Mouse (Mus musculus) MEL (cell line): ENCODE results near the gene Gtpbp1. TPM values are rescaled to one million over a fixed set of nuclear protein-coding genes. Genes with fewer than 3 reads are reported as not detected.

Experiments
- DNase-seq: peaks from one replicate; pipeline ENCODE4 v3.0.0; 2011; ENCODE audit warnings: low read depth, low spot score
- H3K27ac ChIP-seq: 2 replicates; pipeline ENCODE4 v1.5.1; 2012; ENCODE audit warnings: low read depth, mild to moderate bottlenecking, control low read depth, low read length, moderate library complexity; ENCODE audit not compliant: control insufficient read depth
- H3K27me3 ChIP-seq, 2 experiments: fragments of 150-350 bp in 1 of 2; sonication (generic) in 1 of 2; 2 replicates each; pipeline ENCODE4 v1.6.1; 2012; ENCODE audit warnings: low read length in 2 of 2, mild to moderate bottlenecking in 2 of 2, improper control_type of control experiment in 1 of 2, moderate library complexity in 1 of 2; ENCODE audit not compliant: insufficient read depth in 2 of 2, control insufficient read depth in 1 of 2
- H3K36me3 ChIP-seq, 2 experiments: 2 replicates each; pipeline ENCODE4 v1.6.1; 2012 to 2014; ENCODE audit warnings: low read length in 2 of 2, improper control_type of control experiment in 1 of 2, inconsistent platforms in 1 of 2, mild to moderate bottlenecking in 1 of 2; ENCODE audit not compliant: insufficient read depth in 2 of 2, control insufficient read depth in 1 of 2
- H3K4me1 ChIP-seq, 2 experiments: fragments of 150-350 bp in 1 of 2; sonication (generic) in 1 of 2; 2 replicates each; pipeline ENCODE4 v1.6.1; 2012; ENCODE audit warnings: low read length in 2 of 2, improper control_type of control experiment in 1 of 2, mild to moderate bottlenecking in 1 of 2; ENCODE audit not compliant: insufficient read depth in 2 of 2, control insufficient read depth in 1 of 2
- H3K4me3 ChIP-seq, 2 experiments: fragments of 150-350 bp in 1 of 2; sonication (generic) in 1 of 2; 2 replicates each; pipeline ENCODE4 v1.5.1; 2012; ENCODE audit warnings: low read depth in 2 of 2, low read length in 2 of 2, mild to moderate bottlenecking in 2 of 2, moderate library complexity in 2 of 2, control low read depth in 1 of 2, improper control_type of control experiment in 1 of 2; ENCODE audit not compliant: control insufficient read depth in 1 of 2, insufficient read depth in 1 of 2
- H3K79me2 ChIP-seq: 2 replicates; pipeline ENCODE4 v1.6.1; 2012; ENCODE audit warnings: mild to moderate bottlenecking, low read length, moderate library complexity; ENCODE audit not compliant: control insufficient read depth, poor library complexity, insufficient read depth
- H3K9ac ChIP-seq: 2 replicates; pipeline ENCODE4 v1.6.1; 2012; ENCODE audit warnings: low read depth, mild to moderate bottlenecking, control low read depth, low read length, moderate library complexity; ENCODE audit not compliant: control insufficient read depth, poor library complexity, severe bottlenecking
- H3K9me3 ChIP-seq: fragments of 150-350 bp; sonication (generic); replicated peaks from 2 replicates; pipeline ENCODE4 v1.6.1; 2012; ENCODE audit warnings: mild to moderate bottlenecking, low read length, improper control_type of control experiment, moderate library complexity; ENCODE audit not compliant: insufficient read depth
- CHD1 ChIP-seq: IDR thresholded peaks from 2 replicates; pipeline ENCODE4 v1.6.1; 2012; ENCODE audit warnings: low read depth, mild to moderate bottlenecking, inconsistent platforms, low read length, improper control_type of control experiment
- CHD2 ChIP-seq: IDR thresholded peaks from 2 replicates; pipeline ENCODE4 v1.6.1; 2011; ENCODE audit warnings: low read length, improper control_type of control experiment
- CTCF ChIP-seq, 3 experiments: IDR thresholded peaks in 2 of 3; conservative IDR thresholded peaks in 1 of 3; 2 replicates each; pipeline ENCODE4 v1.5.1; 2011 to 2012; ENCODE audit warnings: low read length in 3 of 3, low read depth in 2 of 3, mild to moderate bottlenecking in 2 of 3, improper control_type of control experiment in 1 of 3, inconsistent platforms in 1 of 3, mixed read lengths in 1 of 3, moderate library complexity in 1 of 3; ENCODE audit not compliant: control insufficient read depth in 1 of 3, insufficient read depth in 1 of 3, poor library complexity in 1 of 3, severe bottlenecking in 1 of 3
- ELF1 ChIP-seq: IDR thresholded peaks from 2 replicates; pipeline ENCODE4 v1.6.1; 2014; ENCODE audit warnings: low read depth, mild to moderate bottlenecking, inconsistent platforms, low read length, improper control_type of control experiment, moderate library complexity
- EP300 ChIP-seq, 2 experiments: IDR thresholded peaks; 2 replicates each; pipeline ENCODE4 v1.6.1; 2011; ENCODE audit warnings: improper control_type of control experiment in 2 of 2, low read length in 2 of 2, low read depth in 1 of 2, mild to moderate bottlenecking in 1 of 2
- GABPA ChIP-seq: IDR thresholded peaks from 2 replicates; pipeline ENCODE4 v1.6.1; 2012; ENCODE audit warnings: low read depth, mild to moderate bottlenecking, inconsistent platforms, low read length, improper control_type of control experiment, moderate library complexity
- HCFC1 ChIP-seq: IDR thresholded peaks from 2 replicates; pipeline ENCODE4 v1.6.1; 2012; ENCODE audit warnings: low read depth, mild to moderate bottlenecking, inconsistent platforms, low read length, improper control_type of control experiment, moderate library complexity
- MAX ChIP-seq: IDR thresholded peaks from 2 replicates; pipeline ENCODE4 v1.6.1; 2011; ENCODE audit warnings: low read length, improper control_type of control experiment
- MAZ ChIP-seq: IDR thresholded peaks from 2 replicates; pipeline ENCODE4 v1.6.1; 2012; ENCODE audit warnings: low read depth, mild to moderate bottlenecking, inconsistent platforms, low read length, improper control_type of control experiment
- MEF2A ChIP-seq: IDR thresholded peaks from 2 replicates; pipeline ENCODE4 v1.6.1; 2014; ENCODE audit warnings: low read depth, mild to moderate bottlenecking, inconsistent platforms, low read length, improper control_type of control experiment; ENCODE audit not compliant: poor library complexity, insufficient replicate concordance, severe bottlenecking; ENCODE audit errors: extremely low read depth
- MXI1 ChIP-seq: IDR thresholded peaks from 2 replicates; pipeline ENCODE4 v1.6.1; 2011; ENCODE audit warnings: mild to moderate bottlenecking, low read depth, low read length, improper control_type of control experiment
- POLR2A ChIP-seq, 2 experiments: IDR thresholded peaks; 2 replicates each; pipeline ENCODE4 v1.6.1; 2011 to 2012; ENCODE audit warnings: low read length in 2 of 2, mild to moderate bottlenecking in 2 of 2, control low read depth in 1 of 2, improper control_type of control experiment in 1 of 2, low read depth in 1 of 2, moderate library complexity in 1 of 2; ENCODE audit not compliant: control insufficient read depth in 1 of 2, insufficient read depth in 1 of 2, poor library complexity in 1 of 2
- POLR2AphosphoS2 ChIP-seq: IDR thresholded peaks from 2 replicates; pipeline ENCODE4 v1.6.1; 2011; ENCODE audit warnings: low read length, improper control_type of control experiment
- RAD21 ChIP-seq: IDR thresholded peaks from 2 replicates; pipeline ENCODE4 v1.6.1; 2011; ENCODE audit warnings: mild to moderate bottlenecking, low read depth, low read length, improper control_type of control experiment
- TAL1 ChIP-seq: IDR thresholded peaks from 2 replicates; pipeline ENCODE4 v1.6.1; 2012; ENCODE audit warnings: mild to moderate bottlenecking, inconsistent platforms, low read length, moderate library complexity, mixed read lengths
- TBP ChIP-seq: IDR thresholded peaks from 2 replicates; pipeline ENCODE4 v1.8.0; 2011; ENCODE audit warnings: low read depth, low read length, improper control_type of control experiment
- TCF12 ChIP-seq: IDR thresholded peaks from 2 replicates; pipeline ENCODE4 v1.6.1; 2014; ENCODE audit warnings: low read depth, mild to moderate bottlenecking, inconsistent platforms, low read length, improper control_type of control experiment, moderate library complexity
- UBTF ChIP-seq: IDR thresholded peaks from 2 replicates; pipeline ENCODE4 v1.6.1; 2012; ENCODE audit warnings: low read depth, mild to moderate bottlenecking, inconsistent platforms, low read length, improper control_type of control experiment, moderate library complexity, borderline replicate concordance; ENCODE audit not compliant: insufficient read depth
- USF2 ChIP-seq, 2 experiments: IDR thresholded peaks; 2 replicates each; pipeline ENCODE4 v1.6.1; 2011 to 2012; ENCODE audit warnings: improper control_type of control experiment in 2 of 2, low read length in 2 of 2, borderline replicate concordance in 1 of 2, inconsistent platforms in 1 of 2, low read depth in 1 of 2, mild to moderate bottlenecking in 1 of 2; ENCODE audit not compliant: insufficient read depth in 1 of 2
- ZC3H11A ChIP-seq: IDR thresholded peaks from 2 replicates; pipeline ENCODE4 v1.6.1; 2012; ENCODE audit warnings: low read depth, mild to moderate bottlenecking, inconsistent platforms, low read length, improper control_type of control experiment
- ZKSCAN1 ChIP-seq: IDR thresholded peaks from 2 replicates; pipeline ENCODE4 v1.6.1; 2012; ENCODE audit warnings: low read depth, mild to moderate bottlenecking, inconsistent platforms, low read length, improper control_type of control experiment, moderate library complexity
- ZMIZ1 ChIP-seq: IDR thresholded peaks from 2 replicates; pipeline ENCODE4 v1.6.1; 2012; ENCODE audit warnings: low read depth, mild to moderate bottlenecking, inconsistent platforms, low read length, improper control_type of control experiment, moderate library complexity
- polyA plus RNA-seq, 2 experiments: library from polyadenylated mRNA; stranded (reverse) in 1 of 2; unstranded in 1 of 2; fragments of >175 nt in 1 of 2; fragments of >200 nt in 1 of 2; gene quantifications; 2 replicates each; pipeline versions ENCODE4 v1.2.1 to v1.2.4; 2012; ENCODE audit warnings: low replicate concordance in 2 of 2, low read depth in 1 of 2; ENCODE audit not compliant: insufficient read length in 2 of 2, insufficient read depth in 1 of 2, missing spikeins in 1 of 2
- total RNA-seq: library from RNA; depleted of rRNA; stranded (reverse); fragments of 300-350 nt; gene quantifications from 2 replicates; pipeline ENCODE4 v1.2.3, GENCODE M21; 2012

Gtpbp1 gene
- total and polyA plus RNA-seq, 3 experiments, result 50.3 to 92.2 TPM; not detected in 1

DNA sequence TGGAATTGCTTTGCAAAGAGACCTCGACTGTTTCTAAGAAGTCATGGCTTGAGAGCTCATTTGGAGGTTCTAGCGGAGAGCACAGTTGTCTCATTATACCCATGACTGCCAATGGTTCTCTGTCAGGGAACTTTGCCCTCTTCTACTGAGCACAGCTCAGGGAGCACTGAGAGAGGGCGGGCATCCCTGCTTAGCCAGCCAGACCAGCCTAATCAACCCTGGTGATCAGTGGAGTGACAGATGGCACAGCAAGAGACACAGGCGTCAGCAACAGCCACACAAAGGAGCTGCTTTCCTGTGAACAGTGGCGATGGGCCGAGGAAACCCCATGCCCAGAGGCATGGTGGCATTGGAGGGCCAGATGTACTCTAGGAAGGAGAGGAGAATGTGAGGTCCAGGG lies 6.4 kb downstream of the Gtpbp1 start:
- no peak for DNase-seq
- H3K79me2 ChIP-seq, result peaks cover 41% of the 10 kb centered on the region
- no peak overlapping the region for H3K9ac ChIP-seq
- TF ChIP-seq TBP (no peak), ZC3H11A (no peak), EP300 (IDR thresholded peaks at IDR 0.05; ENCODE audit: low read depth in 1 of 2, low read length in 2 of 2) (no peak), TAL1 (no peak), TCF12 (no peak), ZMIZ1 (no peak), POLR2AphosphoS2 (no peak), MXI1 (no peak), MAX (no peak), USF2 (IDR thresholded peaks at IDR 0.05; ENCODE audit: borderline replicate concordance in 1 of 2, insufficient read depth in 1 of 2, low read depth in 1 of 2, low read length in 2 of 2) (no peak), CTCF (IDR thresholded peaks at IDR 0.05 in 2 of 3, conservative IDR thresholded peaks at IDR 0.05 in 1 of 3; ENCODE audit: control insufficient read depth in 1 of 3, insufficient read depth in 1 of 3, low read depth in 2 of 3, low read length in 3 of 3, poor library complexity in 1 of 3, severe bottlenecking in 1 of 3) (no peak), POLR2A (IDR thresholded peaks at IDR 0.05; ENCODE audit: control insufficient read depth in 1 of 2, insufficient read depth in 1 of 2, low read depth in 1 of 2, low read length in 2 of 2, poor library complexity in 1 of 2) (no peak), RAD21 (no peak), UBTF (no peak), MEF2A (no peak), MAZ (no peak), HCFC1 (no peak), GABPA (no peak), ELF1 (no peak), CHD1 (no peak)
- H3K4me1 ChIP-seq, result peaks cover 5 to 31% of the 10 kb centered on the region in 2 experiments
- H3K4me3 ChIP-seq, result no peak overlapping the region
- H3K9me3 ChIP-seq, result no peaks in the 10 kb centered on the region
- H3K27me3 ChIP-seq, result no peaks in the 10 kb centered on the region
- peaks cover 0 to 33% of the 10 kb centered on the region in 2 experiments; a peak in 3 of 4 replicates for H3K36me3 ChIP-seq
- no peak overlapping the region for H3K27ac ChIP-seq

- Histone ChIP-seq H3K4me3 (no peak overlapping the region), H3K4me1 (peaks cover 5 to 26% of the 10 kb centered on the region in 2 experiments), H3K9ac (no peak overlapping the region), H3K27me3 (no peaks in the 10 kb centered on the region), H3K9me3 (no peaks in the 10 kb centered on the region), H3K27ac (no peak overlapping the region), H3K36me3 (peaks cover 0 to 27% of the 10 kb centered on the region in 2 experiments; a peak in 3 of 4 replicates)
- no peak for DNase-seq
- TF ChIP-seq ZKSCAN1 (no peak), POLR2AphosphoS2 (no peak), ZMIZ1 (no peak), CHD2 (no peak), CHD1 (no peak), MEF2A (no peak), ELF1 (no peak)
- TF ChIP-seq, all 39 proteins: peak for 0
- peaks cover 34% of the 10 kb centered on the region for H3K79me2 ChIP-seq
Measured at GRCm38 (mm10) chr15:79697558-79698187, 7.0 kb downstream of the Gtpbp1 start.
